Mouse (Mus musculus) skeletal muscle tissue, adult 2 months (tissue): ENCODE results near the gene Ptpn18.

ENCODE experiments used
- DNase-seq: peaks from one replicate; pipeline ENCODE4 v3.0.0-alpha.2; 2012; ENCODE audit warnings: low read depth, low spot score

Ptpn18 gene

DNA sequence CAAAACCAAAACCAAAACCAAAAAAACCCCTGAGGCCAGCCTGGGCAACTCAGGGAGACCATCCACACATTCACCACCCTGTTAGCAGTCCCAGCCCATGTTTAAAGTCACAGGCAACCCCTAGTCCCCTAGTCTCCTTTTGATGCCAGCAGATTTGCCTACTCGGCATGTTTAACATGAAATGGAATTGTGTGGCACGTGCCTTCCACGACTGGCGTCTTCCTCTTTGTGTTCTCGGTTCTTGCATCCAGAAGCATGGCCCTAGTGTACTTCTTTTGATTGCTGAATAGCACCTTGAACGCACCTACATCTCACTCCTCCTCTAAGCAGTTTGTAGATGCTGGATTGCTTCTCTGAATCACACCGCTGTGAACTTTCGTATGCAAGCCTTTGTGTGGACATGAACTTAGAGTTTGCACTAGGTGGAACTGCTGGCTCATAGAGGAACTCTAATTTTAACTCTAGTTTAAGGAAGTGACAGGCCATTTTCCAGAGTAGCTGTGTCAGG, 4.8 kb downstream of the Ptpn18 start:
- peak; percentile 27 for DNase-seq

DNA sequence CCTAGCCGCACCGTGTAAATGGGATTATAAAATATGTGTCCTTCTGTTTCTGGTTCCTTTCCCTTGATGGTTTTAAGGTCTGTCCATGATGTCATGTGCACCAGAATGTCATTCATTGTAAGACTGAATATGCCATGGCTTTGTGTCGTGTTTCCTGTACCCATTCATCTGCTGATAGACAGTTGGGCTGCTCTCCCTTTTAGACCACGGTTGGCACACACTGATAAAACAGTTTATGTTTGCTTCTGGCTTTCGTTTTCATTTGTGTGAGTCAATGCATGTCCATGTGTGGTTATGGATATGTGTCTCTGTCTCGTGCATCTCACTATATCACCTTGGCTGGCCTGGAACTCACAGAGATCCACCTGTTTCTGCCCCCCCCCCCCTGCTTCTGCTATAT, 5.9 kb downstream of the Ptpn18 start:
- no peak for DNase-seq

DNA sequence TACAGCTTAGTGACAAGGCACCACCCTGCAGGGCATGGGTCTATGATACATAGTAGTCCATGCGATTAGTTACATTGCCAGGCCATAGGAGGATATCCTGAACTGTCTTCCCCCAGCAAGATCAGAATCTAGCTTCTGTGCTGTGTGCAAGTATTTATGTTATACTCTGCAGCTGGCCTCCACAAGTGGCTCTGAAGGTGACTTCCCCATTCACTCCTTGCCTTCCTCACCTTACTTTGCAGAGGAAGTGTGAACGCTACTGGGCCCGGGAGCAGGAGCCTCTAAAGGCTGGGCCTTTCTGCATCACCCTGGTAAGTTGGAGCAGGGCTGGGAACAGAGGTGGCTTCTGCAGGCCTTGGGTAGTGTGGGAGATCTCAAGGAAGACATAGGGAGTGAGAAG, 8.5 kb downstream of the Ptpn18 start:
- no peak for DNase-seq

DNA sequence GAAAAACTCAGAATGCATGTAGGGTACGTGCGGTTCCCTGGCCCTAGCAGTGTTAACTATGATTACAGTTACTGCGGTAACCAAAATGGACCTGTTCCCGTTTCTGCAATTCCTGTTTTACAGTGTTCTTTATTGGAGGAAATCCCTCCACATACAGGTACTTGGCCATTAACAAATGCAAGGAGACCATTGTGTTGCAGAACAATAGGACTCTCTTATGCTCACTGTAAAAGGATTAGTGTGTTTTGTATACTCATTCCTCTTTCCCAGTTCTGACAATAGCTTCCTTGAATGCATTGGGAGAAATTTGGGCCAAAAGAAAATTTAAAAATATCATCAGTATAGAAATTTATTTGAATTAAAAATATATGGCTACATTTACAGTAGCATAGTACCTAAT, 8.9 kb downstream of the Ptpn18 start:
- no peak for DNase-seq

DNA sequence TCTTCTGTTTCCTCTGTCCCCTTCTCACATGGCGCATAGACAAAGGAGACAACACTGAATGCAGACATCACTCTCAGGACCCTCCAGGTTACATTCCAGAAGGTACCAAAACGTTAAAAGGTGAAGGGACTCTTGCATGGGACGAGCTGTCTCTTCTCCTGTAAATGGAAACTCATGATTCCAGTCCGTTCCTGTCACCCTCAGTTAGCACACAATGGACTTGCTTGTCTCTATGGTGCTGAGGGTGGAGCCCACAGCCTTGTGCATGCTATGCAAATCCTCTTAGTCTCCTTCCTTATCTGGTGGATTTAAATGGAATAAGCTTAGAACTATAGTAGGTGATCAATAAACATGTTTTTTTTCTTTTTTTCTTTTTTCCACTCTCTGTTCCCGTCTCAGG, 10.2 kb downstream of the Ptpn18 start:
- no peak for DNase-seq

DNA sequence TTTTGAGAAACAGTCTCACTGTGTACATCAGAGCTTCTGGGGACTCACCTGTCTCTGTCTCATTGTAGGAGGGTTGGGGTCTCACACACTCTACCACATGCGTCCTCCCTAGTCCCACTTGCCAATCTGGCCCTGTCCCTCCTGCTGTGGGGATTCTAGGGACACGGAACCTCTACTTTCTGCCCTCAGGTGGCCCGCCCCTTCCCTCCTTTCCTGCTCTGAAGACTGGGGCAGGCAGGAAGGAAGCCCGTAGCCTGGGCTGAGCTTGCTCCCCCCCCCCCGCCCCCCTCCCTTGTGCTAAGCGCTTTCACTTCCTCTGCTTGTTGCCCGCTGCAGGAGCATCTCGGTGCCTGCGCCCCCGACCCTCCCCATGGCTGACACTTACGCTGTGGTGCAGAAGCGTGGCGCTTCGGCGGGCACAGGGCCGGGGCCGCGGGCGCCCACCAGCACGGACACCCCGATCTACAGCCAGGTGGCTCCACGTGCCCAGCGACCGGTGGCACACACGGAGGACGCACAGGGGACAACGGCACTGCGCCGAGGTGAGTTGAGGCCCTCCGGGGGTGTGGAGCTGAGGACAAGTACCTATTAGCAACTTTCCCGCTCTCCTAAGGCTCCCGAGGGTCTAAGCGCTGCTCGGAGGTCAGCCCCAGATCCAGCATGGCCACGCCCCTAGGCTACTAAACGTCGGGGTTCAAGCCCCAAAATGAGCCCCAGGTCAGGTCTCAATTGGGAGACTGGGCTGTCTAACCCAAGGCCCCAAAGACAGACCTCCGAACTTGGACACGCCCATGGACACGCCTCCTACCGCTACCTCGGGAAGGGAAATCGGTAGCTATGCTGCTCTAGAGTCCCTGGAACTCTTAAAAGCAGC, 13.1 kb downstream of the Ptpn18 start:
- no peak for DNase-seq

DNA sequence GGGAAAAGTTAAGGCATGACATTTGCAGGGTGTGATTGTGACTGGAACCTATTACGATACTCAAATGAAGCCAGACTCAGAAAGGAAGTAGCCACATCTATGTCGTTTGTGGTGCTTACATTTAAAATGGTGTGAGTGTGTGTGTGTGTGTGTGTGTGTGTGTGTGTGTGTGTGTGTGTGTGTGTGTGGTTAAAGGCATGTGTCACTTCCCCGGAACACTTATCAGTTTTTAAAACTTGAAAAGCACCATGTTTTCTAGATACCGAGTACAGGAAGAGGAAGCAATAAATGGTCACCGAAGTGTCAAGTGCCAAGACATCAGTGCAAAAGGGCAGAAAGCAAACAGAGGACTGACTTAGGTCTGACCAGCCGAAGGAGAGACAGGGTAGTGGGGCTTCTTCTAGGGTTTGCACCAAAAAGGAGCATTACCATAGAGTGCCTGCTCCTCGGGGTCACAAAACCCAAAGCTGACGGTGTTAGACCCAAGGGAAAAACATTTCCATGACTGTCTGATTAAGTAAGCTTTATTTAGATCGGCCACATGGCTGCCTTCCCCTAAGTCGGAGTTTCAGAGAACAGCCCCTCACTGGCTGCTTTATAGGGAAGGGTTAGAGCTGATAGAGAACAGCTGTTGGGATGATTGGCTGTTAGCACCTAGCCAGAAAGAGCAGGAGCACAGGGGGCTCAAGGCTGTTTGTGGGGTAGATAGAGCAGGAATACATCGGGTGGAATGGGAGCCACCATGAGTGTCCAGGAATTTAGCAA, 19.5 kb downstream of the Ptpn18 start:
- no peak for DNase-seq

DNA sequence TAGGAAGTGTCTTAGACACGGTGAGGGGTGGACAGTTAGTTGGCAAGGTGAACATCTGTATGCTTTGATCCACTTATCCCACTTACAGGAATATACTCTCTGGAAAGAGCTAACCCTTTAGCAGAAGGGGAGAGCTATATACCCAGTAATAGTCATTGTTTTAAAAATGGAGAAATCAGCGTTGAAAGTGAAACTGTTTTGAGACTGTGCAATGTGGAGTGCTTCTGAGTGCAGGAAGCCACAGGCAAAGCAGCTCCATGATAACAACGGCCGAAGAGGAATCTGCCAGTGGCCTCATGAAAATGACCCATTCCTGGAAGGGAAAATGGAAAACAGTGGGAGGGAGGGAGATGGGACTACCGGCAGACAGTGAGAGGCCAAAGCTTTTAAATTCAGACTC, 21.2 kb downstream of the Ptpn18 start:
- DNase-seq = no peak

DNA sequence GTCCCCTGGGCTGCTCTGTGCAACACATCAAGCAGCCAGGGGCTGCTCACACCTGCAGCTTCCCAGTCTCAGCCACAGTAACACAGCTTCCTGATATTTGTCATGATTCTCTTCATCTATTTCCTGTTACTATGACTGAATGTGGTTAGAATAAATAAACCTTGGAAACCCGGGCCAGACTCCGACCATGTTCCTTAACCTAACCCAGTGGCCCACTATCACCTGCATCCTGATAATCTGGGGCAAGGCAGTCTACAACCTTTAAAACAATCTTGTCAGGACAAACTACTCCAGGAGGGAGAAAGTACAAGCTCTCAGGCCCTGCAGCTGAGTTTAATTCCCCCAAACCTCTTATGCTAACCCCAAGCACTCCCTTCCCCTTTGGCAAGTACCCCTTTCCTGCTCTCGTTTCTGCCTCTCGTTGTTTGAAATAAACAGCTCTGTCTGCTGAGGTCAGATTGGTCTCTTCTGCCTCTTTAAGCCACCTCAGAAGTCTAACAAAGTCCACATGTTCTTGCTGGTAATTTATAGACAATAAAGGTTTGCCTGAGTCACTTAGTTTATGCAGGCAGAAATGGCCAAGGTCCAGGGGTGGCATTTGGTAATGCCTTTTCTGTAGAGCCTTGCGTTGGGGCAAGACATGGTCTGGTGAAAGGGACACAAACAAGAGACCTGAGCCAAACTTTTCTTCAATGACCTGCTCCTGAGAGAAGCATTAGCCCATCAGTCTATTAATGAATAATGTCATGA, 22.5 kb downstream of the Ptpn18 start:
- DNase-seq = no peak

DNA sequence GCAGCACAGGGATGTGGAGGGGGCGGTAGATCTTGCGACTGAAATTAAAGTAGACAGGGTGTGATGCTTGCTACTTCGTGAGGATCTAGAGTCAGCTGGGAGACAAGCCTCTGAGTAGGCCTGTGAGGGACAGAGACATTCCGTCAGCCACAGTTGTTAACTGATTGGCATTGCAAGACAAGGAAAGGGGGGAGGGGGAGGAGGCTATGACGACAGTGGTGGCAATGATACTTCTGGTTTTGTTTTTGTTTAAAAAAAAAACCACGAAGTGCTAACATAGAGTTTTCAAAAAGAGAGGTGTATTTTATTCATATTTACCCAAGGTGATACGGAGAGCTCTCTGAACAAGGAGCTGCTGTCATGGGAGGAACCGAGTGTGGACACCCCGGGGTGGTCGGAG, 24.9 kb downstream of the Ptpn18 start:
- DNase-seq = no peak

DNA sequence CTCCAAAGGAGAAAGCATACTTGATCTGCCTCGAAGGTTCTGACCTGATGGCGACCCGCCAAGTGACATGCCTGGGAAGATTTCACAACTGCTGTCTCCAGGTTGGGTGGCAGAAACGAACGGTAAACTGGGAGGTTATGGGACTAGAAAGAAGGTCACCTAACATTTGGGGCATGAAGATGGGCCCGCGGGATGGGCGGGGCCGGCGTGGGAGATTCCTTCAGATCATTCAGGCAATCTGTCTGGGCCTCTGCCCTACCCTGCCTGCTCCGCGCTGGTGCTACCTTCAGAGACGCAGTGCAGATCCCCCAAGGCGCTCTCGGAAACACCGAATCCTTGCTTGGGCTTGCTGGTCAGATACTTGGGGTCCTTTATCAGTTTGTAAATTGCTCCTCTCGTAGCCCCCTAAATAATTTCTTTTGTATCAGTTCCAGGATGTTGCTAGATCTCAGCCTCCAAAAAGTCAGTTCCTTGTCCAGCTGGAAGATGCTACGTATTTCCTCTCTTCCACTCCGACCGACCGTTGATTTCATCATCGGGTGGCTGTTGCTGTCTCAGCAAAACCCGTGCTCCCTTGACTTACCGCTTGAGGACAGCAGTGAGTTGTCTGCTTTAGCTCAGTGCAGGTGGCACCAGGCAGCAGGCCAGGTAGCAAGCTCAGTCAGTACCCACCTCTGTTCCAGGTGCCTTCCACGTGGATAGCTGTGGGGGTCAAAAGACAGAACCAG, 26.1 kb downstream of the Ptpn18 start:
- no peak for DNase-seq

DNA sequence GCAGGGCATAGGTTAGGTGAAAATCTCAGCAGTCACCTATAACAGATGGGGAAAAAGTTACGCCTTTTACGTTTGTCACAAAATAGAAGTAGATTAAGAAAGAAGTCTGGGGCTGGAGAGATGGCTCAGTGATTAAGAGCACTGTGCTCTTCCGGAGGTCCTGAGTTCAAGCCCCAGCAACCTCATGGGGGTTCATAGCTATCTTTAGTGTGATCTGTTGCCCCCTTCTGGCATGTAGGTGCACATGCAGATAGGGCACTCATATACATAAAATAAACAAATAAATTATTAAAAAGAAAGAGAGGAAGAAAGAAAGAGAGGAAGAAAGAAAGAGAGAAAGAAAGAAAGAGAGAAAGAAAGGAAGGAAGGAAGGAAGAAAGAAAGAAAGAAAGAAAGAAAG, 27.8 kb downstream of the Ptpn18 start:
- DNase-seq = no peak

DNA sequence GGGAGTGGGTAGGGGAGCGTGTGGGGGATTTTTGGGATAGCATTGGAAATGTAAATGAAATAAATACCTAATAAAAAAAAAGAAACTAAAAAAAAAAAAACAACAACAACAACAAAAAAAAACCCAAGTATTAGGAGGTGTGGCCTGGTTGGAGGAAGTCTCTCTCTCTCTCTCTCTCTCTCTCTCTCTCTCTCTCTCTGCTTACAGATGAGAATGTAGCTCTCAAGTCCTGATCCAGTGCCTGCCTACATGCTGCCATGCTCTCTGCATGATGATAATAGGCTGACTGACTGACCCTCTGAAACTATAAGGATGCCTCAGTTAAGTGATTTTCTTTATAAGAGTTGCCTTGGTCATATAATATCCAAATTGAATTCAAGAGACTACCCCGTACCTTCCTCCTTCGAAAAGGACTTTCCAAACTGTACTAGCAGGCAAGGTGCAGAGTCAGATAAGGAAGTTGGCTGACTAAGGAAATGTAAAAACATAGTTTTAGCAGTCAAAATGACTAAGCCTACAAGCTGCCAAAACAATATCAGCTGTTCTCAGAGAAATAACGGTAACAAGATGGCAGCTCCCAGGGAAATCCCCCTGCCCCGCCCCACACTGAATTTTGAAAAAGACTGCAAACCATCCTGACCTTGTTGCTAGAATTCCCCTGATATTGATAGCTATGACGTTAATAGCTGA, 30.4 kb downstream of the Ptpn18 start:
- DNase-seq = no peak

DNA sequence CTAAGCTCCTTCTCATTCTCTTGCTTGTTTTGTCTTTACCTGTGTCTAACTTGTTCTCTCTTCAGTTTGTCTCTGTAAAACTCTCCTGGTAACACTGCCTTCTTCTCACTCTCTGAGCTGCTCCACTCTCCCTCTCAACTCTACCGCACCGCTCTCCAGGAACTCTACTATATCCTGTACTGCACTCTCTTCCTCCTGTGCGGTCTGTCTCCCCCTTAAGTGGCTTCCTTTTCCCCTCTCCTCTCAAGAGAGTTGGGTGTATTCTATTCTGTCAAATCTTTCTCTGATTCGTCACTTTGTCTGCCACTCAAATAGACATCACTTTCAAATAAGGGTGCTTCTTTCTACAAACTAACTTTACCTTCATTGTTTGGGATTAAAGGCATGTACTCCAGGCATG, 31.9 kb downstream of the Ptpn18 start:
- no peak for DNase-seq

DNA sequence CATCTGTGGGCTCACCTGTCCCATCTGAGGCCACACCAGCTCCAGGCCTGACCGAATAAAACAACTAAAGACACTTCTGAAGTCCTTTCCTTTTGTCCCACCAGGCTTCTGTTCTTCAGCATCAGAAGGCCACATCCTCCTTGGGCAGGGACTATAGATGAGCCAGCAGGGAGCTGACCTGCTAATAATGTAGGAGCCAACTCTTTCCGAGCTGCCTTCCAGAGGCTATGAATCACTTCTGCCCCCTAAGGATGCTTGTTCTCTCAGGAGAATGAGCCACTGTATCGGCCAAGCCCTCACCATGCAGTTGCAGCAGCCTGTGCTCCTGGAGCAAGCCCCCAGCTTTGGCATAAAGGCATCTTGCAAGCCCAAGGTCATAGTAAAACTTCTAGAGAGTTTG, 43.4 kb downstream of the Ptpn18 start:
- DNase-seq = no peak

DNA sequence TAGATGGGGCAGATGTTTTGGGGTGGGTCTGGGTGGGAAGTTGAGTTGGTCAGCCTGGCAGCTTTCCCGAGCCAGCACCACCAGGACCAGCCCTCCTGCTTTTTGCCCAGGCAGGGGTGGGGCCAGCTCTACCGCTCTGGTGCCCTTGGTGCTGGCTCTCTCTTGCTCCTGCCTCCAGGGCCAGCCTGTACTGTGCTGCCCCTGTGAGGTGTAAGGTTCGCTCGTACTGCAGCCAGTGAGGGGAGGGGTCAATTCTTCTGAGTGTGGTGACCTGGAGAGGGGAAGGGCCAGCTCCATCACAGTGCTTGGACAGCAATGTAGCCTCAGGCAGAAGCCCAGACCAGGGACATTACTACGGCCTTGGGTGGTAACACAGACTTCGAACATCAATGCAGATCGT, 45.7 kb downstream of the Ptpn18 start:
- no peak for DNase-seq

DNA sequence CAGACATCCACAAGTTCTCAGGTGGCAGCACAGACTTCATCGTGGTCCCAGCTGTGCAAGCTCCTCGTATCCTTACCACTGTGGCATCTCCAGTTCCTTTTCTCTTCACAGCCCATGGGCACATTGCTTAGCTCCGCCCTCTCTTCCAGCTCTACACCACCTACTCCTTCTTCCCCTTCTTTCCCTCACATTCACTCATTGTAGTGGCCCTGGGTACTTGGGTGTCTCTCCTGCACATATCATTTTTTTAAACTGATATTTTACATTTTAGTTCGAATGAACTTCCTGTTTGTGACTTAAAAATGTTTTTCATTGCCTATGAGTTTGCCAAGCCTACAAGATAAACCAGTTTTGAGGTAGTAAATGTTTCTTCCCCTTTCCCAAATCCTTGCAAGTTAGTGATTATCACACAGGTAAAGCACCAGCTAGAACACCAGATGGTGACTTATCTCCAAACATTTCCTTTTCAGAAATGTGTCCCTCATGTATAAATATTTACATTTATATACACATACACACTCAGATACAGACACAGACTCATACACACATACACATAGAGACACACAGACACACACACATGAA, 46.5 kb downstream of the Ptpn18 start:
- DNase-seq = no peak

DNA sequence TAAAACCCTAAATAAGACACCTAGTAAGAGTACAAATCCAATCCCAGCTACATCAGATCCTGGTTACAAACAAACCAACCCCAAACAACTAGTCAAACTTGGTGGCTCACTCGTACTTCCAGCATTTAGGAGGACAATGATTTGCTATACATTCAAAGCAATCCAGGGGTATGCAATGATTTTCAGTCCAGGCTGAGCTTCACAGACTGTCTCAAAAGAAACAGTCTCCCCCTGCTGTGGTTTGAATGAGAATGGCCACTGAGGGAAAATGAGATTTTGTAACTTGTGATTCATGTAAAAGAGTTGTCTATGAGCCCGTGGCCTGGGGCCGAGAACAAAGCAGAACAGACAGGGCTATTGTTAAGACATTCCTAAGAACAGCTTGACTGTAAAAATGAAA, 48.4 kb downstream of the Ptpn18 start:
- DNase-seq = no peak

DNA sequence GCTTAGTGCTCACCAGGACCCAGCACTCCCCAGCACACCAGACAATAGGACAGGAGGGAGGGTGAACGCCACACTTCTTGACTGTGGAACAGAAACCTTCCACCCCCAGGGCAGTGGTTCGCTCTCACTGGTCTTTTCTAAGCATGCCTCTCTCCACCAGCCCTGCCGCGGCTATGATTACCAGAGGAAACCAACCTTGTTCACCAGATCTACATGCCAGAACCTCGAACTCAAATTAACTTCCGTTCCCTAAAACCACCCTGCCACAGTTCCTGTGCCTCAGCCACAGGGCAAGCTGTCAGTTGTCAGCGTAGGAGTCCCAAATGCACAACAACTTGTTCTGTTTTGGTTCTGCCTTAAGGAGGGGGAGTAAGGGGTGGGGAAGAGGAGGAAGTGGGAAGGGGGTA, 51.0 kb downstream of the Ptpn18 start:
- peak; percentile 2 for DNase-seq

DNA sequence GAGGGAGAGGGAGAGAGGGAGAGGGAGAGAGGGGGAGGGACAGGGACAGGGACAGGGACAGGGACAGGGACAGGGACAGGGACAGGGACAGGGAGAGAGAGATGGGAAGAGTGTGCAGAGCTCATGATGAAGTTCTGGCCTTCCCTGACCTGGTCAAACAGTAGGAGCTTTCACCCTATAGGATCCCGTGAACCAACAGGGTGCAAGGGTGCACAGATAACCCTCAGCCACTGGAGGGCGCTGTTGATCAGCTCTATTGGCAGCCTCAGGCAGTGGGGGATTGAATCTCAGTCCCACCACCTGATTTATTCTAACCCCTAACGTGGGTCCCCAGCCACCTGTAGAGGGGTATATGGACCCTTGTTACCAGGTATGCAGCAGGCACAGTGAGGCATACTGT, 51.5 kb downstream of the Ptpn18 start:
- DNase-seq = peak; percentile 3

DNA sequence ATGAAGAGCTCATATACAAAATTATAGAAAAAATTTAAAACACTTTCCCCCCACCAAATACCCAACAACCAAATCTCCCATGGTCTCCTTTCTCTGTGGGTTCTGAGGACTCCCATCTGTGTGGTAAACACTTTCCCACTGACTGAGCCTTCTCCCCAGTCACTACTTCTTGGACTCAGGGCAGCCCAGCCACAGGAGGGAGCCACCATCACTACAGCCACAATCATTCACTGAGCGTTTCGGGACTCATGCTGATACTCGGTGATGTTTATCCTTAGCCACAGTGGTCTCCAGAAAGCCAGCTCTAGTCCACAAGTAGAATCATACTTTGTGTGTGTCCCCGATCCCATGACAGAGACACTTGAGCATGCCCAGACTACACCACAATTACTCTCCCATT, 53.5 kb downstream of the Ptpn18 start:
- no peak for DNase-seq
